Mouse (Mus musculus) heart, adult 2 months (tissue): ENCODE results near the gene Tnpo1.

Experiments used
- CTCF ChIP-seq: fragments of 200-600 bp; IDR thresholded peaks from 2 replicates; pipeline ENCODE4 v1.8.1; 2022; ENCODE audit warnings: antibody characterized with exemption, mild to moderate bottlenecking, moderate library complexity
- EP300 ChIP-seq: fragments of 200-500 bp; IDR thresholded peaks from 2 replicates; pipeline ENCODE4 v1.6.1; 2011; ENCODE audit warnings: low read depth, low read length, control low read depth; ENCODE audit not compliant: insufficient read depth
- POLR2A ChIP-seq: fragments of 200-500 bp; IDR thresholded peaks from 2 replicates; pipeline ENCODE4 v1.6.1; 2011; ENCODE audit warnings: mild to moderate bottlenecking, low read depth, low read length, control low read depth; ENCODE audit not compliant: insufficient read depth

DNA sequence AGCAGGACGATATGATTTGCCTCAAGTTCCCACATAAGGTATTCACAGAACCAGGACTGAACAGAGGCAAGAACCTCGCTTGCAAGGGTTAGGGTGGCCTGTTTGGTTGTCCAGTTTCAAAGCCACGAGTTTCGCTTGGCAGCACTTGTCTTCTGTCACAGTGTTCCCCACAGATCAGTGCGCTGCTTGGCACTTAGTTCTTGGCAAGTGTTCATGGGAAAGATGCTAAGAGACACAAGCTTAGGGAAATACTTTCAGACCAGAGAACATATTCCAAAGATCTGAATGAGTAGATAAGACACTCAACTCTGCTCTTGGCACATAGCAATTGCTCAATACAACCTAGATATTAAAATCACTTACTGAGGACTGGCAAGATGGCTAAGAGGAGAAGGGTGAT is 40.4 kb upstream of the Tnpo1 start:
- TF ChIP-seq EP300 (no peak), CTCF (no peak), POLR2A (no peak)
